Mouse (Mus musculus): ENCODE measurements around the gene Pam16. TPM values are rescaled to one million over a fixed set of nuclear protein-coding genes. Genes with fewer than 3 reads are reported as not detected.
"Not testable (repeated sequence)": the region's sequence is repeated elsewhere in the genome, so short reads cannot be mapped to it uniquely, and the experiment has no call there.

Pam16 gene
- polyA plus RNA-seq, 1 experiment from 2014 or later = 116 TPM

- peak overlapping the region; percentile 68 for H3K4me2 ChIP-seq
Measured at GRCm38 (mm10) chr16:4586531-4587123, 38.2 kb downstream of the Pam16 start.

GRCm38 (mm10) chr16:4585642-4586530, 38.9 kb downstream of the Pam16 start:
- Histone ChIP-seq H3K36me3 (ENCODE audit: control insufficient read depth, insufficient read depth, low read length) (peaks cover 5% of the 10 kb centered on the region; the same call in 1 of the 2 replicates), H3K27ac (ENCODE audit: low read depth, low read length) (peak overlapping the region; percentile 81), H3K9me3 (ENCODE audit: control insufficient read depth, low read length) (no peaks in the 10 kb centered on the region), H3K27me3 (replicated peaks; ENCODE audit: control insufficient read depth, insufficient read depth, low read length) (no peaks in the 10 kb centered on the region), H3K4me1 (replicated peaks; ENCODE audit: control insufficient read depth, insufficient read depth, low read length) (peaks cover 30% of the 10 kb centered on the region), H3K9ac (ENCODE audit: low read depth, low read length) (peak overlapping the region; percentile 36; the same call in 1 of the 2 replicates), H3K4me2 (peak overlapping the region; percentile 68), H3K4me3 (ENCODE audit: low read depth, low read length) (peak overlapping the region; percentile 39)
- 6% methylated on average over 14 of the region's 14 CpGs for WGBS
- ATAC-seq (replicated peaks; ENCODE audit: low FRiP score) = peak; percentile 23
- DNase-seq (ENCODE audit: low spot score) = no peak

More at GRCm38 (mm10) chr16:4586531-4587123, 38.2 kb downstream of the Pam16 start:
- Histone ChIP-seq H3K27ac (ENCODE audit: low read depth, low read length) (peak overlapping the region; percentile 81), H3K36me3 (ENCODE audit: control insufficient read depth, insufficient read depth, low read length) (peaks cover 6% of the 10 kb centered on the region; the same call in 1 of the 2 replicates), H3K4me1 (replicated peaks; ENCODE audit: control insufficient read depth, insufficient read depth, low read length) (peaks cover 30% of the 10 kb centered on the region), H3K9ac (ENCODE audit: low read depth, low read length) (peak overlapping the region; percentile 75), H3K9me3 (ENCODE audit: control insufficient read depth, low read length) (no peaks in the 10 kb centered on the region), H3K4me3 (ENCODE audit: low read depth, low read length) (peak overlapping the region; percentile 39), H3K27me3 (replicated peaks; ENCODE audit: control insufficient read depth, insufficient read depth, low read length) (no peaks in the 10 kb centered on the region)
- ATAC-seq (replicated peaks; ENCODE audit: low FRiP score) (peak; percentile 99), DNase-seq (ENCODE audit: low spot score) (peak; percentile 92)
- WGBS = under 1% methylated on average over 42 of the region's 43 CpGs

GRCm38 (mm10) chr16:4584438-4584837, 40.4 kb downstream of the Pam16 start:
- Histone ChIP-seq H3K27me3 (replicated peaks; ENCODE audit: control insufficient read depth, insufficient read depth, low read length) (no peaks in the 10 kb centered on the region), H3K4me3 (ENCODE audit: low read depth, low read length) (no peak overlapping the region), H3K9ac (ENCODE audit: low read depth, low read length) (no peak overlapping the region), H3K27ac (ENCODE audit: low read depth, low read length) (no peak overlapping the region), H3K9me3 (ENCODE audit: control insufficient read depth, low read length) (no peaks in the 10 kb centered on the region), H3K36me3 (ENCODE audit: control insufficient read depth, insufficient read depth, low read length) (no peaks in the 10 kb centered on the region), H3K4me1 (replicated peaks; ENCODE audit: control insufficient read depth, insufficient read depth, low read length) (peaks cover 30% of the 10 kb centered on the region), H3K4me2 (no peak overlapping the region)
- ATAC-seq (replicated peaks; ENCODE audit: low FRiP score) = no peak
- 68% methylated on average over 5 of the region's 5 CpGs for WGBS
- no peak for DNase-seq (ENCODE audit: low spot score)

- ATAC-seq (replicated peaks; ENCODE audit: low FRiP score) = no peak
- Histone ChIP-seq H3K4me2 (no peak overlapping the region), H3K4me1 (replicated peaks; ENCODE audit: control insufficient read depth, insufficient read depth, low read length) (peaks cover 30% of the 10 kb centered on the region)
Measured at GRCm38 (mm10) chr16:4583807-4584206, 41.0 kb downstream of the Pam16 start.

GRCm38 (mm10) chr16:4581179-4581578, 43.6 kb downstream of the Pam16 start:
- not testable (repeated sequence) for H3K4me2 ChIP-seq; H3K27me3 ChIP-seq (replicated peaks; ENCODE audit: control insufficient read depth, insufficient read depth, low read length); ATAC-seq (replicated peaks; ENCODE audit: low FRiP score); DNase-seq (ENCODE audit: low spot score); H3K27ac ChIP-seq (ENCODE audit: low read depth, low read length); H3K4me3 ChIP-seq (ENCODE audit: low read depth, low read length); H3K36me3 ChIP-seq (ENCODE audit: control insufficient read depth, insufficient read depth, low read length); H3K9me3 ChIP-seq (ENCODE audit: control insufficient read depth, low read length); H3K9ac ChIP-seq (ENCODE audit: low read depth, low read length)
- H3K4me1 ChIP-seq (replicated peaks; ENCODE audit: control insufficient read depth, insufficient read depth, low read length) = peaks cover 16% of the 10 kb centered on the region
- WGBS = 82% methylated on average over 4 of the region's 4 CpGs

More at GRCm38 (mm10) chr16:4583807-4584206, 41.0 kb downstream of the Pam16 start:
- no peak for DNase-seq (ENCODE audit: low spot score)
- WGBS = 29% methylated on average over 3 of the region's 3 CpGs
- no peak overlapping the region for H3K4me3 ChIP-seq (ENCODE audit: low read depth, low read length)
- no peaks in the 10 kb centered on the region for H3K36me3 ChIP-seq (ENCODE audit: control insufficient read depth, insufficient read depth, low read length)
- H3K27me3 ChIP-seq (replicated peaks; ENCODE audit: control insufficient read depth, insufficient read depth, low read length) = no peaks in the 10 kb centered on the region
- H3K9ac ChIP-seq (ENCODE audit: low read depth, low read length) = no peak overlapping the region
- no peak overlapping the region for H3K27ac ChIP-seq (ENCODE audit: low read depth, low read length)
- no peaks in the 10 kb centered on the region for H3K9me3 ChIP-seq (ENCODE audit: control insufficient read depth, low read length)

- DNase-seq (ENCODE audit: low spot score) (no peak), ATAC-seq (replicated peaks; ENCODE audit: low FRiP score) (no peak)
- H3K9me3 ChIP-seq (ENCODE audit: control insufficient read depth, low read length) = no peaks in the 10 kb centered on the region
- no peaks in the 10 kb centered on the region for H3K27me3 ChIP-seq (replicated peaks; ENCODE audit: control insufficient read depth, insufficient read depth, low read length)
- H3K9ac ChIP-seq (ENCODE audit: low read depth, low read length) = no peak overlapping the region
- H3K4me3 ChIP-seq (ENCODE audit: low read depth, low read length) = no peak overlapping the region
- 31% methylated on average over 7 of the region's 7 CpGs for WGBS
- peaks cover 3% of the 10 kb centered on the region; the same call in 1 of the 2 replicates for H3K4me1 ChIP-seq (replicated peaks; ENCODE audit: control insufficient read depth, insufficient read depth, low read length)
- H3K27ac ChIP-seq (ENCODE audit: low read depth, low read length) = no peak overlapping the region
- no peak overlapping the region for H3K4me2 ChIP-seq
- no peaks in the 10 kb centered on the region for H3K36me3 ChIP-seq (ENCODE audit: control insufficient read depth, insufficient read depth, low read length)
Measured at GRCm38 (mm10) chr16:4578630-4579029, 46.2 kb downstream of the Pam16 start.

- Histone ChIP-seq H3K27me3 (replicated peaks; ENCODE audit: control insufficient read depth, insufficient read depth, low read length) (no peaks in the 10 kb centered on the region), H3K4me3 (ENCODE audit: low read depth, low read length) (no peak overlapping the region), H3K27ac (ENCODE audit: low read depth, low read length) (no peak overlapping the region), H3K4me2 (no peak overlapping the region), H3K9me3 (ENCODE audit: control insufficient read depth, low read length) (no peaks in the 10 kb centered on the region), H3K9ac (ENCODE audit: low read depth, low read length) (no peak overlapping the region), H3K36me3 (ENCODE audit: control insufficient read depth, insufficient read depth, low read length) (no peaks in the 10 kb centered on the region), H3K4me1 (replicated peaks; ENCODE audit: control insufficient read depth, insufficient read depth, low read length) (no peaks in the 10 kb centered on the region)
- DNase-seq (ENCODE audit: low spot score) = no peak
- 23% methylated on average over 2 of the region's 2 CpGs for WGBS
- ATAC-seq (replicated peaks; ENCODE audit: low FRiP score) = no peak
Measured at GRCm38 (mm10) chr16:4576873-4577272, 47.9 kb downstream of the Pam16 start.

- H3K4me3 ChIP-seq (ENCODE audit: low read depth, low read length) = no peak overlapping the region
- ATAC-seq (replicated peaks; ENCODE audit: low FRiP score) = no peak
- no peak for DNase-seq (ENCODE audit: low spot score)
- no peak overlapping the region for H3K9ac ChIP-seq (ENCODE audit: low read depth, low read length)
- H3K4me2 ChIP-seq = no peak overlapping the region
- 76% methylated on average over 2 of the region's 2 CpGs for WGBS
- H3K27me3 ChIP-seq (replicated peaks; ENCODE audit: control insufficient read depth, insufficient read depth, low read length) = no peaks in the 10 kb centered on the region
- H3K36me3 ChIP-seq (ENCODE audit: control insufficient read depth, insufficient read depth, low read length) = no peaks in the 10 kb centered on the region
- H3K9me3 ChIP-seq (ENCODE audit: control insufficient read depth, low read length) = no peaks in the 10 kb centered on the region
- no peak overlapping the region for H3K27ac ChIP-seq (ENCODE audit: low read depth, low read length)
- no peaks in the 10 kb centered on the region for H3K4me1 ChIP-seq (replicated peaks; ENCODE audit: control insufficient read depth, insufficient read depth, low read length)
Measured at GRCm38 (mm10) chr16:4576038-4576437, 48.8 kb downstream of the Pam16 start.

All from liver, embryonic 11.5 days (tissue).